Mouse (Mus musculus) cerebral cortex, adult 2 months (tissue): Measurements from ENCODE around the gene Gpr84.

Source experiments
- WGBS: fragments of 180-500 bp; shearing (Covaris S2); methylation state at CpG from one replicate; pipeline ENCODE4 v1.1.7; 2018; 5-methylcytosine and 5-hydroxymethylcytosine counted together

Gpr84 gene

GRCm38 (mm10) chr15:103335488-103336235 is 25.2 kb upstream of the Gpr84 start:
- WGBS: 16% methylated on average over 7 of the region's 7 CpGs

GRCm38 (mm10) chr15:103335040-103335439 is 24.6 kb upstream of the Gpr84 start:
- WGBS: 49% methylated on average over 3 of the region's 3 CpGs

GRCm38 (mm10) chr15:103334194-103334593 is 23.8 kb upstream of the Gpr84 start:
- WGBS: 24% methylated on average over 2 of the region's 2 CpGs

- 72% methylated on average over 5 of the region's 5 CpGs for WGBS
These were observed 23.3 kb upstream of the Gpr84 start for GRCm38 (mm10) chr15:103333738-103334137.

GRCm38 (mm10) chr15:103333081-103333615 is 22.7 kb upstream of the Gpr84 start:
- WGBS: 61% methylated on average over 5 of the region's 5 CpGs

- 1% methylated on average over 36 of the region's 40 CpGs for WGBS
These were observed 13.2 kb upstream of the Gpr84 start for GRCm38 (mm10) chr15:103323455-103324247.

- WGBS: 4% methylated on average over 16 of the region's 26 CpGs
These were observed 12.7 kb upstream of the Gpr84 start for GRCm38 (mm10) chr15:103323070-103323454.

GRCm38 (mm10) chr15:103322396-103322795 is 12.0 kb upstream of the Gpr84 start:
- WGBS: 58% methylated on average over 4 of the region's 4 CpGs

- WGBS: 79% methylated on average over 1 of the region's 1 CpGs
These were observed 10.7 kb upstream of the Gpr84 start for GRCm38 (mm10) chr15:103321076-103321475.

GRCm38 (mm10) chr15:103318201-103318816 is 7.9 kb upstream of the Gpr84 start:
- WGBS: 62% methylated on average over 3 of the region's 3 CpGs

GRCm38 (mm10) chr15:103317731-103318130 is 7.3 kb upstream of the Gpr84 start:
- WGBS: 69% methylated on average over 8 of the region's 8 CpGs

GRCm38 (mm10) chr15:103315979-103316776 is 5.8 kb upstream of the Gpr84 start:
- 55% methylated on average over 10 of the region's 10 CpGs for WGBS

GRCm38 (mm10) chr15:103315011-103315502 is 4.6 kb upstream of the Gpr84 start:
- 5% methylated on average over 18 of the region's 18 CpGs for WGBS

GRCm38 (mm10) chr15:103314181-103314580 is 3.8 kb upstream of the Gpr84 start:
- WGBS: 48% methylated on average over 22 of the region's 22 CpGs

GRCm38 (mm10) chr15:103313495-103314095 is 3.2 kb upstream of the Gpr84 start:
- WGBS: 20% methylated on average over 18 of the region's 18 CpGs

GRCm38 (mm10) chr15:103308876-103309580 is 1.4 kb downstream of the Gpr84 start:
- 74% methylated on average over 26 of the region's 26 CpGs for WGBS

GRCm38 (mm10) chr15:103308056-103308875 is 2.1 kb downstream of the Gpr84 start:
- 60% methylated on average over 28 of the region's 28 CpGs for WGBS

- WGBS: 2% methylated on average over 7 of the region's 7 CpGs
These were observed 3.3 kb downstream of the Gpr84 start for GRCm38 (mm10) chr15:103307125-103307524.
